Comparison of ENCODE assay signal across 19 mouse cellular contexts in genomic region chr3:10126502-10126901, GRCm38 (mm10). TPM values are rescaled to one million over a fixed set of nuclear protein-coding genes. Genes with fewer than 3 reads are reported as not detected.
DNase-seq lines count a peak whose midpoint lies in the region; ATAC-seq lines count a peak whose summit lies in the region.
"Had no signal": no experiment of that assay in that cellular context is flagged by ENCODE, and none has a peak within 500 bp of the region (broad histone marks: within the 10 kb centered on the region; RNA-seq: fewer than 3 reads in every experiment).

No protein-coding gene starts in this region.

- no peak for ATAC-seq in embryonic facial prominence, embryonic 15.5 days (ENCODE audit: insufficient number of reproducible peaks, low FRiP score, low TSS enrichment, low read depth)
- ATAC-seq in hindbrain, embryonic 16.5 days: no peak
- no peak for ATAC-seq in hindbrain, embryonic 13.5 days (ENCODE audit: low FRiP score)
- ATAC-seq in midbrain, embryonic 15.5 days (replicated peaks): no peak
- no peak for ATAC-seq in neural tube, embryonic 15.5 days (ENCODE audit: low FRiP score)
- ATAC-seq: CD4-positive, CD25-positive, alpha-beta regulatory T cell, adult 4 months had no signal

- no peak overlapping the region for H3K4me3 ChIP-seq in embryonic facial prominence, embryonic 15.5 days (replicated peaks)
- no peak overlapping the region for H3K4me3 ChIP-seq in embryonic facial prominence, embryonic 10.5 days
- no peak overlapping the region for H3K4me3 ChIP-seq in hindbrain, embryonic 16.5 days (ENCODE audit: low read length)
- no peak overlapping the region for H3K4me3 ChIP-seq in hindbrain, embryonic 13.5 days
- H3K4me3 ChIP-seq in midbrain, embryonic 15.5 days: no peak overlapping the region
- no peak overlapping the region for H3K4me3 ChIP-seq in midbrain, embryonic 10.5 days
- no peak overlapping the region for H3K4me3 ChIP-seq in neural tube, embryonic 15.5 days (replicated peaks)
- H3K4me3 ChIP-seq: heart, embryonic 10.5 days; liver, embryonic 13.5 days; lung, embryonic 15.5 days had no signal

- H3K4me2 ChIP-seq in embryonic facial prominence, embryonic 15.5 days (replicated peaks): no peak overlapping the region
- H3K4me2 ChIP-seq in hindbrain, embryonic 16.5 days (ENCODE audit: low read length): no peak overlapping the region
- no peak overlapping the region for H3K4me2 ChIP-seq in hindbrain, embryonic 13.5 days
- no peak overlapping the region for H3K4me2 ChIP-seq in midbrain, embryonic 15.5 days
- H3K4me2 ChIP-seq in neural tube, embryonic 15.5 days: no peak overlapping the region
- H3K4me2 ChIP-seq: liver, embryonic 13.5 days; lung, embryonic 15.5 days had no signal

- DNase-seq in embryonic facial prominence, embryonic 10.5 days (ENCODE audit: low spot score): no peak
- DNase-seq in midbrain, embryonic 10.5 days (ENCODE audit: low spot score): no peak
- no peak for DNase-seq in gastrocnemius, postnatal 10 days
- DNase-seq: adrenal gland, postnatal 10 days; kidney, adult 18-20 months; liver, embryonic 13.5 days; lung, postnatal 4 days; thymus, postnatal 14 days had no signal

- H3K27me3 ChIP-seq in embryonic facial prominence, embryonic 15.5 days: no peaks in the 10 kb centered on the region
- no peaks in the 10 kb centered on the region for H3K27me3 ChIP-seq in embryonic facial prominence, embryonic 10.5 days (replicated peaks; ENCODE audit: low read depth, poor library complexity, severe bottlenecking)
- H3K27me3 ChIP-seq in hindbrain, embryonic 16.5 days (replicated peaks; ENCODE audit: control insufficient read depth, insufficient read depth, low read length): no peaks in the 10 kb centered on the region
- no peaks in the 10 kb centered on the region for H3K27me3 ChIP-seq in hindbrain, embryonic 13.5 days
- no peaks in the 10 kb centered on the region for H3K27me3 ChIP-seq in midbrain, embryonic 15.5 days (replicated peaks)
- no peaks in the 10 kb centered on the region for H3K27me3 ChIP-seq in midbrain, embryonic 10.5 days (ENCODE audit: low read depth, poor library complexity, severe bottlenecking)
- no peaks in the 10 kb centered on the region for H3K27me3 ChIP-seq in neural tube, embryonic 15.5 days (replicated peaks)
- H3K27me3 ChIP-seq: lung, embryonic 15.5 days; Patski had no signal

- H3K36me3 ChIP-seq in embryonic facial prominence, embryonic 15.5 days: no peaks in the 10 kb centered on the region
- H3K36me3 ChIP-seq in embryonic facial prominence, embryonic 10.5 days (replicated peaks): no peaks in the 10 kb centered on the region
- no peaks in the 10 kb centered on the region for H3K36me3 ChIP-seq in hindbrain, embryonic 16.5 days (ENCODE audit: control insufficient read depth, insufficient read depth, low read length)
- H3K36me3 ChIP-seq in hindbrain, embryonic 13.5 days: no peaks in the 10 kb centered on the region
- no peaks in the 10 kb centered on the region for H3K36me3 ChIP-seq in midbrain, embryonic 15.5 days (replicated peaks)
- H3K36me3 ChIP-seq in midbrain, embryonic 10.5 days: no peaks in the 10 kb centered on the region
- H3K36me3 ChIP-seq in neural tube, embryonic 15.5 days: no peaks in the 10 kb centered on the region
- H3K36me3 ChIP-seq: heart, embryonic 10.5 days; liver, embryonic 13.5 days; lung, embryonic 15.5 days had no signal

- peaks cover 5% of the 10 kb centered on the region; the same call in 1 of the 2 replicates for H3K4me1 ChIP-seq in embryonic facial prominence, embryonic 15.5 days
- no peaks in the 10 kb centered on the region for H3K4me1 ChIP-seq in embryonic facial prominence, embryonic 10.5 days
- no peaks in the 10 kb centered on the region for H3K4me1 ChIP-seq in hindbrain, embryonic 16.5 days (ENCODE audit: control insufficient read depth, insufficient read depth, low read depth, low read length)
- 0 out of 2 replicates have a peak, but pooled peaks cover 2% of the 10 kb centered on the region for H3K4me1 ChIP-seq in hindbrain, embryonic 13.5 days (replicated peaks)
- H3K4me1 ChIP-seq in midbrain, embryonic 15.5 days: no peaks in the 10 kb centered on the region
- H3K4me1 ChIP-seq in midbrain, embryonic 10.5 days: no peaks in the 10 kb centered on the region
- H3K4me1 ChIP-seq in neural tube, embryonic 15.5 days: no peaks in the 10 kb centered on the region
- H3K4me1 ChIP-seq: heart, embryonic 10.5 days; lung, embryonic 15.5 days had no signal

- 83% methylated on average over 2 of the region's 2 CpGs for WGBS in embryonic facial prominence, embryonic 15.5 days
- 88% methylated on average over 2 of the region's 2 CpGs for WGBS in embryonic facial prominence, embryonic 10.5 days
- WGBS in hindbrain, embryonic 16.5 days: 77% methylated on average over 2 of the region's 2 CpGs
- 89% methylated on average over 2 of the region's 2 CpGs for WGBS in hindbrain, embryonic 13.5 days
- WGBS in midbrain, embryonic 15.5 days: 84% methylated on average over 2 of the region's 2 CpGs
- WGBS in midbrain, embryonic 10.5 days: 90% methylated on average over 2 of the region's 2 CpGs
- 80% methylated on average over 2 of the region's 2 CpGs for WGBS in neural tube, embryonic 15.5 days

- no peaks in the 10 kb centered on the region for H3K9me3 ChIP-seq in embryonic facial prominence, embryonic 15.5 days (replicated peaks)
- H3K9me3 ChIP-seq in embryonic facial prominence, embryonic 10.5 days: no peaks in the 10 kb centered on the region
- no peaks in the 10 kb centered on the region for H3K9me3 ChIP-seq in hindbrain, embryonic 16.5 days (ENCODE audit: control insufficient read depth, low read length)
- H3K9me3 ChIP-seq in hindbrain, embryonic 13.5 days: no peaks in the 10 kb centered on the region
- H3K9me3 ChIP-seq in midbrain, embryonic 15.5 days: no peaks in the 10 kb centered on the region
- no peaks in the 10 kb centered on the region for H3K9me3 ChIP-seq in midbrain, embryonic 10.5 days (replicated peaks)
- H3K9me3 ChIP-seq in neural tube, embryonic 15.5 days (replicated peaks): no peaks in the 10 kb centered on the region
- H3K9me3 ChIP-seq: heart, embryonic 10.5 days; liver, embryonic 13.5 days; lung, embryonic 15.5 days had no signal

- H3K9ac ChIP-seq in embryonic facial prominence, embryonic 15.5 days: no peak overlapping the region
- H3K9ac ChIP-seq in hindbrain, embryonic 16.5 days (ENCODE audit: low read depth, low read length): no peak overlapping the region
- no peak overlapping the region for H3K9ac ChIP-seq in hindbrain, embryonic 13.5 days
- H3K9ac ChIP-seq in midbrain, embryonic 15.5 days: no peak overlapping the region
- H3K9ac ChIP-seq in neural tube, embryonic 15.5 days (replicated peaks): no peak overlapping the region
- H3K9ac ChIP-seq: liver, embryonic 13.5 days; lung, embryonic 15.5 days had no signal

- H3K27ac ChIP-seq in embryonic facial prominence, embryonic 15.5 days (replicated peaks): 0 out of 2 replicates have a peak overlapping the region, but pooled peaks have one; percentile 17
- no peak overlapping the region for H3K27ac ChIP-seq in embryonic facial prominence, embryonic 10.5 days (replicated peaks)
- H3K27ac ChIP-seq in hindbrain, embryonic 16.5 days (ENCODE audit: low read depth, low read length): peak overlapping the region; percentile 41
- H3K27ac ChIP-seq in hindbrain, embryonic 13.5 days: no peak overlapping the region
- peak overlapping the region; percentile 43; the same call in 1 of the 2 replicates for H3K27ac ChIP-seq in midbrain, embryonic 15.5 days
- H3K27ac ChIP-seq in midbrain, embryonic 10.5 days (replicated peaks): no peak overlapping the region
- H3K27ac ChIP-seq in neural tube, embryonic 15.5 days (replicated peaks): peak overlapping the region; percentile 65; the same call in 1 of the 2 replicates
- H3K27ac ChIP-seq: heart, embryonic 10.5 days; kidney, postnatal 0 days; liver, embryonic 13.5 days; lung, embryonic 15.5 days had no signal

RNA-seq across cellular contexts. Expression of gene Gm9833, which starts 38.6 kb away (rescaled TPM):
- polyA plus RNA-seq in embryonic facial prominence, embryonic 15.5 days (2015; fragmentation: Nextera tagmentation; extraction: Ambion mirVana): 2.3 and 3.5 TPM in 2 replicates
- 5.0 and 5.6 TPM in 2 replicates for polyA plus RNA-seq in embryonic facial prominence, embryonic 10.5 days (2016; fragmentation: Nextera tagmentation; extraction: Ambion mirVana)
- polyA plus RNA-seq in hindbrain, embryonic 16.5 days (2015; fragmentation: Nextera tagmentation; extraction: Ambion mirVana): 7.2 and 7.6 TPM in 2 replicates
- polyA plus RNA-seq in hindbrain, embryonic 13.5 days (2015; fragmentation: Nextera tagmentation; extraction: Ambion mirVana): 6.8 and 7.6 TPM in 2 replicates
- polyA plus RNA-seq in midbrain, embryonic 15.5 days (2015; fragmentation: Nextera tagmentation; extraction: Ambion mirVana): 7.1 TPM in 2 replicates
- polyA plus RNA-seq in midbrain, embryonic 10.5 days (2016; fragmentation: Nextera tagmentation; extraction: Ambion mirVana): 5.8 TPM in 2 replicates
- 6.4 and 6.7 TPM in 2 replicates for polyA plus RNA-seq in neural tube, embryonic 15.5 days (2015; fragmentation: Nextera tagmentation; extraction: Ambion mirVana)
- 1 to 10 TPM; 2.2 TPM for total RNA-seq in gastrocnemius, postnatal 10 days (2021)
- polyA plus RNA-seq: small intestine, adult 2 months had no signal

Comparison
In these comparisons a context has a peak if more than half of its experiments do, and no peak if none do; other contexts are left out.
1. H3K27ac ChIP-seq: peak in embryonic facial prominence, embryonic 15.5 days (single experiment), hindbrain, embryonic 16.5 days (single experiment), midbrain, embryonic 15.5 days (single experiment) and neural tube, embryonic 15.5 days (single experiment); none in embryonic facial prominence, embryonic 10.5 days (single experiment), hindbrain, embryonic 13.5 days (single experiment) and midbrain, embryonic 10.5 days (single experiment).